Mouse (Mus musculus): Measurements from ENCODE around the gene Adgre5. TPM values are rescaled to one million over a fixed set of nuclear protein-coding genes. Genes with fewer than 3 reads are reported as not detected.

Gene Adgre5
- polyA plus RNA-seq, 1 experiment from 2014 or later = 17.1 TPM

GRCm38 (mm10) chr8:83703426-83703825 is 37.7 kb downstream of the Adgre5 start:
- Histone ChIP-seq H3K4me1 (replicated peaks; ENCODE audit: control insufficient read depth, insufficient read depth) (peaks cover under 1% of the 10 kb centered on the region; the same call in 1 of the 2 replicates), H3K9me3 (ENCODE audit: control insufficient read depth, low read length) (no peaks in the 10 kb centered on the region), H3K4me3 (ENCODE audit: low read depth, low read length) (no peak overlapping the region), H3K36me3 (ENCODE audit: control insufficient read depth, insufficient read depth, low read length) (no peaks in the 10 kb centered on the region), H3K27me3 (ENCODE audit: control insufficient read depth, insufficient read depth, low read length) (no peaks in the 10 kb centered on the region), H3K4me2 (replicated peaks; ENCODE audit: low read depth) (no peak overlapping the region), H3K9ac (ENCODE audit: low read length) (no peak overlapping the region), H3K27ac (replicated peaks) (no peak overlapping the region)
- WGBS = 88% methylated on average over 4 of the region's 4 CpGs
- TF ChIP-seq CTCF (IDR thresholded peaks at IDR 0.05; ENCODE audit: low read depth) = no peak
- no peak for TF ChIP-seq EP300 (optimal IDR thresholded peaks at IDR 0.05)
- no peak for DNase-seq (ENCODE audit: low spot score)
- no peak for ATAC-seq (ENCODE audit: low FRiP score, low TSS enrichment)

GRCm38 (mm10) chr8:83700423-83701085 is 40.6 kb downstream of the Adgre5 start:
- Histone ChIP-seq H3K4me3 (ENCODE audit: low read depth, low read length) (no peak overlapping the region), H3K4me1 (replicated peaks; ENCODE audit: control insufficient read depth, insufficient read depth) (peaks cover 7% of the 10 kb centered on the region), H3K4me2 (replicated peaks; ENCODE audit: low read depth) (no peak overlapping the region), H3K36me3 (ENCODE audit: control insufficient read depth, insufficient read depth, low read length) (no peaks in the 10 kb centered on the region), H3K27ac (replicated peaks) (no peak overlapping the region), H3K27me3 (ENCODE audit: control insufficient read depth, insufficient read depth, low read length) (no peaks in the 10 kb centered on the region), H3K9me3 (ENCODE audit: control insufficient read depth, low read length) (no peaks in the 10 kb centered on the region), H3K9ac (ENCODE audit: low read length) (no peak overlapping the region)
- ATAC-seq (ENCODE audit: low FRiP score, low TSS enrichment) (no peak), DNase-seq (ENCODE audit: low spot score) (no peak)
- no peak for TF ChIP-seq EP300 (optimal IDR thresholded peaks at IDR 0.05)
- no peak for TF ChIP-seq CTCF (IDR thresholded peaks at IDR 0.05; ENCODE audit: low read depth)
- WGBS = 64% methylated on average over 9 of the region's 9 CpGs

GRCm38 (mm10) chr8:83699566-83699965 is 41.6 kb downstream of the Adgre5 start:
- Histone ChIP-seq H3K4me3 (ENCODE audit: low read depth, low read length) (peak overlapping the region; percentile 84), H3K4me1 (replicated peaks; ENCODE audit: control insufficient read depth, insufficient read depth) (peaks cover 7% of the 10 kb centered on the region), H3K27ac (replicated peaks) (peak overlapping the region; percentile 94), H3K27me3 (ENCODE audit: control insufficient read depth, insufficient read depth, low read length) (no peaks in the 10 kb centered on the region), H3K9ac (ENCODE audit: low read length) (peak overlapping the region; percentile 94), H3K4me2 (replicated peaks; ENCODE audit: low read depth) (peak overlapping the region; percentile 98), H3K9me3 (ENCODE audit: control insufficient read depth, low read length) (no peaks in the 10 kb centered on the region), H3K36me3 (ENCODE audit: control insufficient read depth, insufficient read depth, low read length) (no peaks in the 10 kb centered on the region)
- WGBS = 19% methylated on average over 9 of the region's 9 CpGs
- TF ChIP-seq CTCF (IDR thresholded peaks at IDR 0.05; ENCODE audit: low read depth) = no peak
- TF ChIP-seq EP300 (optimal IDR thresholded peaks at IDR 0.05) = no peak
- DNase-seq (ENCODE audit: low spot score) (no peak), ATAC-seq (ENCODE audit: low FRiP score, low TSS enrichment) (no peak)

GRCm38 (mm10) chr8:83698661-83699453 is 42.3 kb downstream of the Adgre5 start, which contains the start of gene Pkn1:
TSS of gene Pkn1 (minus strand) at chr8:83699179.
- TF ChIP-seq CTCF (IDR thresholded peaks at IDR 0.05; ENCODE audit: low read depth) (peak; percentile 40; the same call in 1 of the 2 replicates), EP300 (optimal IDR thresholded peaks at IDR 0.05) (no peak)
- peak; percentile 88 for DNase-seq (ENCODE audit: low spot score)
- Histone ChIP-seq H3K36me3 (ENCODE audit: control insufficient read depth, insufficient read depth, low read length) (no peaks in the 10 kb centered on the region), H3K4me1 (replicated peaks; ENCODE audit: control insufficient read depth, insufficient read depth) (peaks cover 7% of the 10 kb centered on the region), H3K9ac (ENCODE audit: low read length) (peak within 1 kb of the TSS; percentile 94), H3K27me3 (ENCODE audit: control insufficient read depth, insufficient read depth, low read length) (no peaks in the 10 kb centered on the region), H3K27ac (replicated peaks) (peak within 1 kb of the TSS; percentile 94), H3K4me2 (replicated peaks; ENCODE audit: low read depth) (peak within 1 kb of the TSS; percentile 98), H3K4me3 (ENCODE audit: low read depth, low read length) (peak within 1 kb of the TSS; percentile 84), H3K9me3 (ENCODE audit: control insufficient read depth, low read length) (no peaks in the 10 kb centered on the region)
- peak; percentile 84 for ATAC-seq (ENCODE audit: low FRiP score, low TSS enrichment)
- under 1% methylated on average over 43 of the region's 85 CpGs for WGBS

GRCm38 (mm10) chr8:83698291-83698660 is 42.9 kb downstream of the Adgre5 start:
- Histone ChIP-seq H3K36me3 (ENCODE audit: control insufficient read depth, insufficient read depth, low read length) (no peaks in the 10 kb centered on the region), H3K27ac (replicated peaks) (peak overlapping the region; percentile 94), H3K27me3 (ENCODE audit: control insufficient read depth, insufficient read depth, low read length) (no peaks in the 10 kb centered on the region), H3K4me1 (replicated peaks; ENCODE audit: control insufficient read depth, insufficient read depth) (peaks cover 7% of the 10 kb centered on the region), H3K9ac (ENCODE audit: low read length) (peak overlapping the region; percentile 94), H3K4me2 (replicated peaks; ENCODE audit: low read depth) (peak overlapping the region; percentile 98), H3K4me3 (ENCODE audit: low read depth, low read length) (peak overlapping the region; percentile 84), H3K9me3 (ENCODE audit: control insufficient read depth, low read length) (no peaks in the 10 kb centered on the region)
- no peak for TF ChIP-seq CTCF (IDR thresholded peaks at IDR 0.05; ENCODE audit: low read depth)
- TF ChIP-seq EP300 (optimal IDR thresholded peaks at IDR 0.05) = no peak
- DNase-seq (ENCODE audit: low spot score) = peak; percentile 66
- ATAC-seq (ENCODE audit: low FRiP score, low TSS enrichment) = peak; percentile 12; the same call in 1 of the 2 replicates
- 4% methylated on average over 15 of the region's 15 CpGs for WGBS

All from stomach, postnatal 0 days (tissue).